Mouse (Mus musculus) stomach, embryonic 14.5 days (tissue): ENCODE data around the gene Cks1b. TPM values are rescaled to one million over a fixed set of nuclear protein-coding genes. Genes with fewer than 3 reads are reported as not detected.
"Not testable (repeated sequence)": the region's sequence is repeated elsewhere in the genome, so short reads cannot be mapped to it uniquely, and the experiment has no call there.

Experiments
- ATAC-seq: fragments of 200-750 bp; cut with Nextera tagmentation; 2 replicates; pipeline ENCODE4 v1.8.0; 2017; ENCODE audit warnings: low read depth, moderate TSS enrichment; ENCODE audit not compliant: insufficient number of reproducible peaks, insufficient read depth, low FRiP score
- H3K27ac ChIP-seq: fragments of 300-500 bp; sonication (generic); 2 replicates; pipeline ENCODE4 v1.5.1; 2014; ENCODE audit warnings: mild to moderate bottlenecking, low read length, moderate library complexity, mixed read lengths
- H3K27me3 ChIP-seq: fragments of 300-500 bp; sonication (generic); 2 replicates; pipeline ENCODE4 v1.6.1; 2014; ENCODE audit warnings: low read length, control low read depth, mixed read lengths; ENCODE audit not compliant: control insufficient read depth, insufficient read depth
- H3K36me3 ChIP-seq: fragments of 300-500 bp; sonication (generic); 2 replicates; pipeline ENCODE4 v1.6.1; 2014; ENCODE audit warnings: mild to moderate bottlenecking, control low read depth, low read length, moderate library complexity, mixed read lengths; ENCODE audit not compliant: control insufficient read depth, insufficient read depth
- H3K4me1 ChIP-seq: fragments of 300-500 bp; sonication (generic); 2 replicates; pipeline ENCODE4 v1.6.1; 2014; ENCODE audit warnings: low read length, control low read depth, mixed read lengths; ENCODE audit not compliant: control insufficient read depth, insufficient read depth
- H3K4me2 ChIP-seq: fragments of 300-500 bp; sonication (generic); replicated peaks from 2 replicates; pipeline ENCODE4 v1.6.1; 2014; ENCODE audit warnings: low read depth, low read length, control low read depth
- H3K4me3 ChIP-seq: fragments of 300-500 bp; sonication (generic); 2 replicates; pipeline ENCODE4 v1.5.1; 2014; ENCODE audit warnings: low read depth, low read length, control low read depth
- H3K9ac ChIP-seq: fragments of 300-500 bp; sonication (generic); replicated peaks from 2 replicates; pipeline ENCODE4 v1.6.1; 2014; ENCODE audit warnings: low read depth, mild to moderate bottlenecking, control low read depth, low read length, moderate library complexity, mixed read lengths
- H3K9me3 ChIP-seq: fragments of 300-500 bp; sonication (generic); 2 replicates; pipeline ENCODE4 v1.6.1; 2016; ENCODE audit warnings: low read depth, low read length, control low read depth; ENCODE audit not compliant: control insufficient read depth
- WGBS: fragments of 180-500 bp; shearing (Covaris S2); extraction: QIAGEN DNeasy Blood & Tissue Kit; methylation state at CpG from one replicate; pipeline ENCODE4 v1.1.7; 2014; 5-methylcytosine and 5-hydroxymethylcytosine counted together
- polyA plus RNA-seq: library from polyadenylated mRNA; unstranded; fragments of >200 nt; fragmentation: Nextera tagmentation; extraction: Ambion mirVana; gene quantifications from 2 replicates; pipeline ENCODE4 v1.2.1, GENCODE M21; 2014

The Cks1b gene
- polyA plus RNA-seq, 1 experiment from 2014 or later = 503 TPM

DNA sequence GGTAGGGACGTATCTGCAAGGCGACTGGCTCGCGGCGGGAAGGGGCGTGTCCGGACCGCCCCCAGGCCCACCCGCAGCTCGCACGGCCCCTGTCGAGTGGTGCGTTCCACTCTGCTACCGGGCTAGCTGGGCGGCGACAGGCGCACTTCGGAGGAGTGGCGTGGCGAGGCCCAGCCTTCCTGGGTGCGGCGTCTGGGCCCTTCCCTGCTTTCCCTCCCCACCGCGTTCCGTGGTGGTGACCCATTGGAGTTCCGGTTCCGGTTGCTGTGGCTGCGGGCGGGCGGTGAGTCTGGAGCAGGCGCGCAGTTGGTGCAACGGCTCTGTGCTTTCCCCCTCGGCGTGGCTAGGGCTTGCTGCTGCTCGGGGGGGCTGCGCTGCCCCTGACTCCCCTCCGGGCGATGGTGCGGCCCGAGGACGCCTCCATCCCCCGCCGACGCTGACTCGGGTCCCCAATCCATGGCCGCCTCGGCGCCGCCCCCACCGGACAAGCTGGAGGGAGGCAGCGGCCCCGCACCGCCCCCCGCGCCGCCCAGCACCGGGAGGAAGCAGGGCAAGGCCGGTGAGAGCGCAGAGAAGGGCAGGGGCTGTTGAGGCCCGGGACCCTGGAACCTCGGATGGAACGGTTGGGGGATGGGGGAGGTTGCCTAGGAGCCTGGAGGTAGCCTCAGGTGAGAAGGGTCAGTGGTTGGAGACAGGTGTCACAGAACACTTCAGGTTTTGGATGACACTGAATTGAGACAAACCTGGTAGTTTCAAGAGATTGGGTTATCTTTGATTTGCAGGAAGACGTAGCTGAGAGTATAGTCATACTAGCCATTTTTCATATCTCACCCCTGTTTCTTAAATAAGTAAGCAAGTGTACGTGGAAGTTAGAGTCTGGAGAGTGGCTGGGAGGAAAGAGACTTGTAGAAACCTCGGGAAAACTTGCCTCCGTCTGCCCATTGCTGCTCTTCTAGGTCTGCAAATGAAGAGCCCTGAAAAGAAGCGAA is 12.3 kb upstream of the Cks1b start, which contains the start of gene Pygo2:
Gene Pygo2, plus strand, starts transcription at position 44 of the 989 bp plus-strand sequence.
- peak within 1 kb of the TSS; percentile 90 for H3K9ac ChIP-seq
- 3% methylated on average over 68 of the region's 68 CpGs for WGBS
- no peaks in the 10 kb centered on the region for H3K27me3 ChIP-seq
- peak; percentile 99 for ATAC-seq
- H3K4me1 ChIP-seq = peaks cover 6% of the 10 kb centered on the region
- H3K4me2 ChIP-seq = peak within 1 kb of the TSS; percentile 83
- H3K36me3 ChIP-seq = peaks cover 43% of the 10 kb centered on the region
- peak within 1 kb of the TSS; percentile 98 for H3K4me3 ChIP-seq
- no peaks in the 10 kb centered on the region for H3K9me3 ChIP-seq
- peak within 1 kb of the TSS; percentile 91 for H3K27ac ChIP-seq

- ATAC-seq, H3K27ac ChIP-seq, H3K4me2 ChIP-seq, H3K9me3 ChIP-seq, H3K4me3 ChIP-seq, H3K9ac ChIP-seq, H3K27me3 ChIP-seq: not testable (repeated sequence)
- Histone ChIP-seq H3K36me3 (peaks cover 53% of the 10 kb centered on the region), H3K4me1 (peaks cover 12% of the 10 kb centered on the region)
- WGBS = 80% methylated on average over 7 of the region's 7 CpGs
Measured at GRCm38 (mm10) chr3:89429021-89429420, 10.8 kb upstream of the Cks1b start.

DNA sequence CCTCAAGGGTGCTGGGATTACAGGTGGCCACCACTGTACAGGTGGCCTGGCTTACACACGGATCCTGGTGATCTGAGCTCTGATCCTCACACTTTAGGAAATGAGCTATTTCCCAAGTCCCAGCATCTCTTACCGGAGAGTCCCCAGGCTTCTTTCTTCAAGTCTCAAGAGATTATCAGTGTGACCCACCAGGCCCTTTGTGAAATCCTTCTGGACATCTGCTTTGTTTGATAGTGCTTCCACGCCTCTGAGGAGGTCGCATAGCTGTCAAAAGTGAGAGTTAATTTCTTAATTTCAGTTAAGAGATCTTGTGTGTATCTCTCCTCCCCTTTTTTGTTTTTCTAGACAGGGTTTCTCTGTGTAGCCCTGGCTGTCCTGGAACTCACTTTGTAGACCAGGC is 7.7 kb upstream of the Cks1b start:
- H3K36me3 ChIP-seq = peaks cover 38% of the 10 kb centered on the region
- no peaks in the 10 kb centered on the region for H3K9me3 ChIP-seq
- H3K4me3 ChIP-seq = no peak overlapping the region
- ATAC-seq = no peak
- WGBS = 91% methylated on average over 4 of the region's 4 CpGs
- no peak overlapping the region for H3K27ac ChIP-seq
- H3K4me1 ChIP-seq = peaks cover 33% of the 10 kb centered on the region
- H3K9ac ChIP-seq = no peak overlapping the region
- H3K4me2 ChIP-seq = no peak overlapping the region
- H3K27me3 ChIP-seq = no peaks in the 10 kb centered on the region

- 80% methylated on average over 5 of the region's 5 CpGs for WGBS
- Histone ChIP-seq H3K9me3 (no peaks in the 10 kb centered on the region), H3K36me3 (peaks cover 38% of the 10 kb centered on the region), H3K27me3 (no peaks in the 10 kb centered on the region), H3K4me2 (no peak overlapping the region), H3K4me1 (peaks cover 37% of the 10 kb centered on the region), H3K9ac (no peak overlapping the region), H3K27ac (no peak overlapping the region), H3K4me3 (no peak overlapping the region)
- ATAC-seq = no peak
Measured at GRCm38 (mm10) chr3:89425141-89425525, 7.0 kb upstream of the Cks1b start.

- Histone ChIP-seq H3K27ac (no peak overlapping the region), H3K36me3 (peaks cover 38% of the 10 kb centered on the region), H3K4me2 (no peak overlapping the region), H3K4me1 (peaks cover 42% of the 10 kb centered on the region), H3K27me3 (no peaks in the 10 kb centered on the region), H3K9ac (no peak overlapping the region), H3K9me3 (no peaks in the 10 kb centered on the region), H3K4me3 (no peak overlapping the region)
- ATAC-seq = no peak
- WGBS = 83% methylated on average over 5 of the region's 5 CpGs
Measured at GRCm38 (mm10) chr3:89424416-89425140, 6.4 kb upstream of the Cks1b start.

DNA sequence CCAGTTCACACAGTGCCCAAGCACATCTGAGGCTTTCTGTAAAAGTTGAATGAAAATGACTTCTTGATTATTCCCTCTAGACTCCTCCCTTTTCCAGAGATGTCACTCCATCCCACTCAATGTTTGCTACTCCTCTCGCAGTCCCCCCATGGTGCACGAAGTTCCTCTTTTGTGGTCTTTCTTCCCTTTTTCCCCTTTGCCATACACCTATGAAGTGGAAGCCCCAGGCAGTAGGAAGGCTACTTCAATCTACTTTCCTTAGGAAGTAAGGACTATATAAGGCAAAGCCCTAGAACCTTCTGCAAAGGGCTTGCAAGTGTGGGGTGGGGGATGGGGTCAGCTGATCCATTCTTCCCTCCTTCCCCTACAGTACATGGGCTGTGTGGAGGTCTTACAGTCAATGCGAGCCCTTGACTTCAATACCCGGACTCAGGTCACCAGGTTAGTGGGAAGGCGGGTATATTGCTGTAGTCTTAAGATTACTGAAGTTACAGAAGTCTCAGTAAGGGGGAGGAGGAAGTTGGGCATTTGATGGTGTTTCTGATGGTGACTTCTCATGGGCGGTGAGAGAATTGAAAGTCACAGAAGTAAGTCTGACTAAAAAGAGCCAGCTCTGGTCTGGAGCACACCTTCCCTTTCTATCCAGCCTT is 4.5 kb upstream of the Cks1b start:
- Histone ChIP-seq H3K9ac (peak overlapping the region; percentile 50), H3K4me3 (peak overlapping the region; percentile 59), H3K27me3 (no peaks in the 10 kb centered on the region), H3K36me3 (peaks cover 32% of the 10 kb centered on the region), H3K27ac (peak overlapping the region; percentile 39; the same call in 1 of the 2 replicates), H3K4me1 (peaks cover 43% of the 10 kb centered on the region), H3K4me2 (peak overlapping the region; percentile 79), H3K9me3 (no peaks in the 10 kb centered on the region)
- WGBS = 58% methylated on average over 6 of the region's 6 CpGs
- no peak for ATAC-seq

GRCm38 (mm10) chr3:89421810-89422473 is 3.8 kb upstream of the Cks1b start:
- Histone ChIP-seq H3K9ac (peak overlapping the region; percentile 50), H3K36me3 (peaks cover 24% of the 10 kb centered on the region), H3K4me3 (peak overlapping the region; percentile 59), H3K27ac (peak overlapping the region; percentile 90), H3K9me3 (no peaks in the 10 kb centered on the region), H3K4me1 (peaks cover 43% of the 10 kb centered on the region), H3K4me2 (peak overlapping the region; percentile 79), H3K27me3 (no peaks in the 10 kb centered on the region)
- WGBS = 8% methylated on average over 22 of the region's 22 CpGs
- ATAC-seq = no peak
